Mouse (Mus musculus) spleen, adult 2 months (tissue): Measurements from ENCODE around the gene Tchp.

Experiments used
- CTCF ChIP-seq: fragments of 200-500 bp; IDR thresholded peaks from 2 replicates; pipeline ENCODE4 v1.5.1; 2011; ENCODE audit warnings: mild to moderate bottlenecking, inconsistent platforms; ENCODE audit not compliant: insufficient read depth, insufficient read length, insufficient replicate concordance; ENCODE audit errors: extremely low read depth
- POLR2A ChIP-seq: fragments of 200-500 bp; IDR thresholded peaks from 2 replicates; pipeline ENCODE4 v1.6.1; 2011; ENCODE audit warnings: low read depth, low read length, inconsistent platforms

GRCm38 (mm10) chr5:114722846-114723245 lies 15.3 kb downstream of the Tchp start:
- TF ChIP-seq CTCF = no peak
- no peak for TF ChIP-seq POLR2A
